In the genomic region with DNA sequence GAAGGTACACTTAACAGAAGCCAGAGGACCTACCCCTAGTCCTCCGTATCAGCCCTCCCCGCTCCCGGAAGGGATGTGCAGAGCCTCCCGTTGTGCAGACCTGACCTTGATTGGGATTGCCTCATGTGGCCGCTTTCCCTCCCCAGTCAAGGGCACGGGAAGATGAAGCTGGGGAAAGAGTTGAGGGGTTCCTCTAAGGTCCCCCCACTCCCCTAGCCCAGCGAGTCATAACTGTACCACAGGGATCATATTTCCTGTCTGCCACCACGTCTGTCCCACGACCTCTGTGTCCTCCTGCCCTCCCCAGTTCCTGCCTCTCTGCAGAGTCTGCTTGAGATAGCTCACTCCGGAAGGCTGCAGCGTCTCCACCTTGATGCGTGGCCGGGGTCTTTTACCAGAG, we compare ENCODE assay signal across 9 mouse cellular contexts. TPM values are rescaled to one million over a fixed set of nuclear protein-coding genes. Genes with fewer than 3 reads are reported as not detected.
A peak's percentile ranks its signal among the peaks of the same experiment; 100 is the strongest.
DNase-seq lines count a peak whose midpoint lies in the region; ATAC-seq and TF ChIP-seq lines count a peak whose summit lies in the region.
"Had no signal": no experiment of that assay in that cellular context is flagged by ENCODE, and none has a peak within 500 bp of the region (broad histone marks: within the 10 kb centered on the region; RNA-seq: fewer than 3 reads in every experiment).

No protein-coding gene starts in this region.

- no peak for TF ChIP-seq POLR2A in heart, adult 2 months (IDR thresholded peaks at IDR 0.05; ENCODE audit: insufficient read depth, low read depth, low read length)

- no peaks in the 10 kb centered on the region for H3K36me3 ChIP-seq in heart, embryonic 16.5 days (ENCODE audit: control insufficient read depth, insufficient read depth)
- no peaks in the 10 kb centered on the region for H3K36me3 ChIP-seq in heart, adult 2 months (ENCODE audit: control insufficient read depth, insufficient read depth, low read length)
- H3K36me3 ChIP-seq in limb, embryonic 11.5 days (ENCODE audit: control insufficient read depth, insufficient read depth, low read length), result no peaks in the 10 kb centered on the region
- H3K36me3 ChIP-seq in stomach, postnatal 0 days (ENCODE audit: control insufficient read depth, insufficient read depth, low read length), result no peaks in the 10 kb centered on the region
- H3K36me3 ChIP-seq in forebrain, embryonic 16.5 days (ENCODE audit: control insufficient read depth, insufficient read depth), result no peaks in the 10 kb centered on the region

- TF ChIP-seq CTCF in heart, adult 2 months (IDR thresholded peaks at IDR 0.05), result no peak
- TF ChIP-seq CTCF in stomach, postnatal 0 days (IDR thresholded peaks at IDR 0.05; ENCODE audit: low read depth), result no peak

- H3K4me3 ChIP-seq in heart, embryonic 16.5 days (ENCODE audit: low read length), result no peak overlapping the region
- no peak overlapping the region for H3K4me3 ChIP-seq in heart, adult 2 months
- no peak overlapping the region for H3K4me3 ChIP-seq in limb, embryonic 11.5 days (ENCODE audit: low read depth, low read length)
- no peak overlapping the region for H3K4me3 ChIP-seq in stomach, postnatal 0 days (ENCODE audit: low read depth, low read length)
- no peak overlapping the region for H3K4me3 ChIP-seq in forebrain, embryonic 16.5 days (replicated peaks; ENCODE audit: low read length)

- ATAC-seq in heart, embryonic 16.5 days (replicated peaks; ENCODE audit: extremely low read depth, insufficient read depth, low FRiP score), result 0 out of 2 replicates have a peak, but pooled peaks have one; percentile 23
- no peak for ATAC-seq in limb, embryonic 11.5 days (ENCODE audit: insufficient number of reproducible peaks, low FRiP score, low TSS enrichment, low read depth)
- ATAC-seq in stomach, postnatal 0 days (ENCODE audit: low FRiP score, low TSS enrichment), result peak; percentile 21; the same call in 1 of the 2 replicates
- ATAC-seq in forebrain, embryonic 16.5 days, result no peak

- DNase-seq in heart, adult 2 months, result no peak
- DNase-seq in adrenal gland, postnatal 25 days, result peak; percentile 31
- peak; percentile 37 for DNase-seq in limb, embryonic 11.5 days (ENCODE audit: low spot score)
- no peak for DNase-seq in stomach, postnatal 0 days (ENCODE audit: low spot score)
- no peak for DNase-seq in frontal cortex, postnatal 25 days (ENCODE audit: low spot score in 2 of 2)
- no peak for DNase-seq in left cerebral cortex, postnatal 36 days (ENCODE audit: low spot score in 2 of 2)

- H3K4me2 ChIP-seq in heart, embryonic 16.5 days (ENCODE audit: low read depth, low read length), result peak overlapping the region; percentile 43
- no peak overlapping the region for H3K4me2 ChIP-seq in limb, embryonic 11.5 days (ENCODE audit: low read depth, severe bottlenecking)
- H3K4me2 ChIP-seq in stomach, postnatal 0 days (replicated peaks; ENCODE audit: low read depth), result no peak overlapping the region; the same call in 1 of the 2 replicates
- H3K4me2 ChIP-seq in forebrain, embryonic 16.5 days (ENCODE audit: low read length), result no peak overlapping the region

- no peak for TF ChIP-seq EP300 in heart, adult 2 months (IDR thresholded peaks at IDR 0.05; ENCODE audit: insufficient read depth, low read depth, low read length)
- TF ChIP-seq EP300 in stomach, postnatal 0 days (optimal IDR thresholded peaks at IDR 0.05), result no peak

- H3K9me3 ChIP-seq in heart, embryonic 16.5 days (replicated peaks; ENCODE audit: control insufficient read depth, low read length), result no peaks in the 10 kb centered on the region
- H3K9me3 ChIP-seq in limb, embryonic 11.5 days (ENCODE audit: control insufficient read depth, low read length), result no peaks in the 10 kb centered on the region
- H3K9me3 ChIP-seq in stomach, postnatal 0 days (ENCODE audit: control insufficient read depth, low read length), result no peaks in the 10 kb centered on the region
- no peaks in the 10 kb centered on the region for H3K9me3 ChIP-seq in forebrain, embryonic 16.5 days (ENCODE audit: control insufficient read depth, low read length)

- no peak overlapping the region for H3K27ac ChIP-seq in heart, embryonic 16.5 days (ENCODE audit: low read length)
- H3K27ac ChIP-seq in heart, adult 2 months, result no peak overlapping the region
- no peak overlapping the region for H3K27ac ChIP-seq in limb, embryonic 11.5 days (replicated peaks; ENCODE audit: low read depth, low read length)
- no peak overlapping the region for H3K27ac ChIP-seq in stomach, postnatal 0 days (replicated peaks)
- H3K27ac ChIP-seq in forebrain, embryonic 16.5 days (ENCODE audit: low read length), result no peak overlapping the region

- H3K4me1 ChIP-seq in heart, embryonic 16.5 days (ENCODE audit: control insufficient read depth, insufficient read depth, low read length), result peaks cover 3% of the 10 kb centered on the region; the same call in 1 of the 2 replicates
- H3K4me1 ChIP-seq in heart, adult 2 months (ENCODE audit: control insufficient read depth, insufficient read depth, low read length), result peaks cover 1% of the 10 kb centered on the region; the same call in 1 of the 2 replicates
- H3K4me1 ChIP-seq in limb, embryonic 11.5 days (ENCODE audit: control insufficient read depth, insufficient read depth, low read length), result no peaks in the 10 kb centered on the region
- H3K4me1 ChIP-seq in stomach, postnatal 0 days (replicated peaks; ENCODE audit: control insufficient read depth, insufficient read depth), result no peaks in the 10 kb centered on the region
- H3K4me1 ChIP-seq in forebrain, embryonic 16.5 days (replicated peaks; ENCODE audit: control insufficient read depth, insufficient read depth, low read length), result no peaks in the 10 kb centered on the region

- intact Hi-C loops in heart, adult 2 months (cut with DNase I), result no loop called here
- intact Hi-C loops in left cerebral cortex, postnatal 36 days (cut with DNase I), result no loop called here

- H3K79me2 ChIP-seq in heart, adult 2 months (replicated peaks; ENCODE audit: control insufficient read depth, insufficient read depth, low read length), result no peaks in the 10 kb centered on the region

- WGBS in heart, embryonic 16.5 days, result 8% methylated on average over 13 of the region's 13 CpGs
- WGBS in heart, adult 2 months, result 14% methylated on average over 13 of the region's 13 CpGs
- WGBS in limb, embryonic 11.5 days, result 20% methylated on average over 13 of the region's 13 CpGs
- 31% methylated on average over 13 of the region's 13 CpGs for WGBS in stomach, postnatal 0 days
- 27% methylated on average over 13 of the region's 13 CpGs for WGBS in forebrain, embryonic 16.5 days

- H3K9ac ChIP-seq in heart, embryonic 16.5 days (ENCODE audit: low read length), result peak overlapping the region; percentile 45; the same call in 1 of the 2 replicates
- no peak overlapping the region for H3K9ac ChIP-seq in heart, adult 2 months (ENCODE audit: low read depth, low read length)
- H3K9ac ChIP-seq in limb, embryonic 11.5 days (ENCODE audit: low read length), result no peak overlapping the region
- H3K9ac ChIP-seq in stomach, postnatal 0 days (ENCODE audit: low read length), result no peak overlapping the region
- no peak overlapping the region for H3K9ac ChIP-seq in forebrain, embryonic 16.5 days (replicated peaks; ENCODE audit: low read depth, low read length)

- peaks cover 4% of the 10 kb centered on the region; the same call in 1 of the 2 replicates for H3K27me3 ChIP-seq in heart, embryonic 16.5 days (ENCODE audit: control insufficient read depth, insufficient read depth, low read length)
- no peaks in the 10 kb centered on the region for H3K27me3 ChIP-seq in heart, adult 2 months (ENCODE audit: control insufficient read depth, insufficient read depth, low read length)
- peaks cover 13% of the 10 kb centered on the region for H3K27me3 ChIP-seq in limb, embryonic 11.5 days (ENCODE audit: control insufficient read depth, insufficient read depth, low read length)
- H3K27me3 ChIP-seq in stomach, postnatal 0 days (ENCODE audit: control insufficient read depth, insufficient read depth, low read length), result no peaks in the 10 kb centered on the region
- peaks cover 7% of the 10 kb centered on the region for H3K27me3 ChIP-seq in forebrain, embryonic 16.5 days (replicated peaks; ENCODE audit: control insufficient read depth, insufficient read depth, low read length)

RNA-seq across cellular contexts. Expression of a gene that starts 12.2 kb away (rescaled TPM):
- polyA plus RNA-seq in heart, embryonic 16.5 days (2015; fragmentation: Nextera tagmentation; extraction: Ambion mirVana), result 90.7 and 101 TPM in 2 replicates
- 10 to 100 TPM; 41.9 to 49.8 TPM for total RNA-seq in heart, adult 2 months (2021)
- 51.1 and 58.6 TPM in 2 replicates for polyA plus RNA-seq in heart, adult 2 months (2012; rRNA removed)
- 110 and 153 TPM in 2 replicates for total RNA-seq in adrenal gland, postnatal 25 days (2021)
- polyA plus RNA-seq in limb, embryonic 11.5 days (2014; fragmentation: Nextera tagmentation; extraction: Ambion mirVana), result 162 and 173 TPM in 2 replicates
- 54.5 and 57.2 TPM in 2 replicates for polyA plus RNA-seq in stomach, postnatal 0 days (2015; fragmentation: Nextera tagmentation; extraction: Ambion mirVana)
- polyA plus RNA-seq in forebrain, embryonic 16.5 days (2015; fragmentation: Nextera tagmentation; extraction: Ambion mirVana), result 158 TPM in 2 replicates
- total RNA-seq in left cerebral cortex, postnatal 36 days (2021), result 10 to 100 TPM; 80.6 to 96.0 TPM

RNA-seq across cellular contexts. Expression of a gene that starts 12.7 kb away (rescaled TPM):
- 4.5 and 7.6 TPM in 2 replicates for polyA plus RNA-seq in heart, embryonic 16.5 days (2015; fragmentation: Nextera tagmentation; extraction: Ambion mirVana)
- 1 to 10 TPM in 1 of 2 experiments, not detected in 1; 1.8 TPM for total RNA-seq in heart, adult 2 months (2021)
- 32.3 and 39.0 TPM in 2 replicates for polyA plus RNA-seq in heart, adult 2 months (2012; rRNA removed)
- 3.6 and 27.1 TPM in 2 replicates for total RNA-seq in adrenal gland, postnatal 25 days (2021)
- not detected in 2 replicates for polyA plus RNA-seq in limb, embryonic 11.5 days (2014; fragmentation: Nextera tagmentation; extraction: Ambion mirVana)
- not detected in 2 replicates for polyA plus RNA-seq in stomach, postnatal 0 days (2015; fragmentation: Nextera tagmentation; extraction: Ambion mirVana)
- 3.1 and 4.7 TPM in 2 replicates for polyA plus RNA-seq in forebrain, embryonic 16.5 days (2015; fragmentation: Nextera tagmentation; extraction: Ambion mirVana)
- total RNA-seq in left cerebral cortex, postnatal 36 days (2021), result 10 to 100 TPM; 10.3 to 10.6 TPM
- polyA plus RNA-seq: neural tube, embryonic 11.5 days had no signal

RNA-seq across cellular contexts. Expression of a gene that starts 35.9 kb away (rescaled TPM):
- polyA plus RNA-seq in heart, embryonic 16.5 days (2015; fragmentation: Nextera tagmentation; extraction: Ambion mirVana), result 10.8 and 11.4 TPM in 2 replicates
- total RNA-seq in heart, adult 2 months (2021), result 1 to 10 TPM; 2.6 to 2.7 TPM
- polyA plus RNA-seq in heart, adult 2 months (2012; rRNA removed), result 5.7 and 6.0 TPM in 2 replicates
- 6.9 and 13.5 TPM in 2 replicates for total RNA-seq in adrenal gland, postnatal 25 days (2021)
- polyA plus RNA-seq in limb, embryonic 11.5 days (2014; fragmentation: Nextera tagmentation; extraction: Ambion mirVana), result 5.3 and 6.6 TPM in 2 replicates
- polyA plus RNA-seq in stomach, postnatal 0 days (2015; fragmentation: Nextera tagmentation; extraction: Ambion mirVana), result 9.0 and 10.0 TPM in 2 replicates
- 15.2 and 19.1 TPM in 2 replicates for polyA plus RNA-seq in forebrain, embryonic 16.5 days (2015; fragmentation: Nextera tagmentation; extraction: Ambion mirVana)
- total RNA-seq in left cerebral cortex, postnatal 36 days (2021), result 1 to 10 TPM; 6.9 to 7.5 TPM

RNA-seq across cellular contexts. Expression of a gene that starts 57.6 kb away (rescaled TPM):
- 34.3 and 56.1 TPM in 2 replicates for polyA plus RNA-seq in heart, embryonic 16.5 days (2015; fragmentation: Nextera tagmentation; extraction: Ambion mirVana)
- total RNA-seq in heart, adult 2 months (2021), result 10 to 100 TPM; 17.5 to 20.4 TPM
- 16.5 and 23.2 TPM in 2 replicates for polyA plus RNA-seq in heart, adult 2 months (2012; rRNA removed)
- 38.3 and 40.8 TPM in 2 replicates for total RNA-seq in adrenal gland, postnatal 25 days (2021)
- polyA plus RNA-seq in limb, embryonic 11.5 days (2014; fragmentation: Nextera tagmentation; extraction: Ambion mirVana), result 181 and 197 TPM in 2 replicates
- 100 and 106 TPM in 2 replicates for polyA plus RNA-seq in stomach, postnatal 0 days (2015; fragmentation: Nextera tagmentation; extraction: Ambion mirVana)
- polyA plus RNA-seq in forebrain, embryonic 16.5 days (2015; fragmentation: Nextera tagmentation; extraction: Ambion mirVana), result 119 and 147 TPM in 2 replicates
- 10 to 100 TPM; 56.9 to 57.0 TPM for total RNA-seq in left cerebral cortex, postnatal 36 days (2021)

Comparison
In these comparisons a context has a peak if more than half of its experiments do, and no peak if none do; other contexts are left out.
1. ATAC-seq: peak in heart, embryonic 16.5 days (single experiment) and stomach, postnatal 0 days (single experiment); none in limb, embryonic 11.5 days (single experiment) and forebrain, embryonic 16.5 days (single experiment).
2. DNase-seq: peak in adrenal gland, postnatal 25 days (single experiment) and limb, embryonic 11.5 days (single experiment); none in heart, adult 2 months (0 of 2), stomach, postnatal 0 days (single experiment), frontal cortex, postnatal 25 days (0 of 2) and left cerebral cortex, postnatal 36 days (0 of 2).